Mouse (Mus musculus): Measurements from ENCODE around the gene Uvrag. TPM values are rescaled to one million over a fixed set of nuclear protein-coding genes. Genes with fewer than 3 reads are reported as not detected.

Gene Uvrag
- polyA plus RNA-seq, 1 experiment: 40.2 TPM

- no peak for TF ChIP-seq POLR2A (IDR thresholded peaks at IDR 0.05; ENCODE audit: low read depth, low read length)
- peaks cover 4% of the 10 kb centered on the region; the same call in 1 of the 2 replicates for H3K4me1 ChIP-seq (ENCODE audit: control insufficient read depth, insufficient read depth, low read length)
- no peak overlapping the region for H3K4me3 ChIP-seq (ENCODE audit: insufficient read depth, low read length)
- no peak overlapping the region for H3K27ac ChIP-seq (ENCODE audit: insufficient read depth, low read length)
These were observed 99.1 kb downstream of the Uvrag start for GRCm38 (mm10) chr7:99041818-99042217.

GRCm38 (mm10) chr7:99039912-99040311, 101.0 kb downstream of the Uvrag start:
- no peaks in the 10 kb centered on the region for H3K4me1 ChIP-seq (ENCODE audit: control insufficient read depth, insufficient read depth, low read length)
- no peak overlapping the region for H3K27ac ChIP-seq (ENCODE audit: insufficient read depth, low read length)
- no peak overlapping the region for H3K4me3 ChIP-seq (ENCODE audit: insufficient read depth, low read length)
- TF ChIP-seq POLR2A (IDR thresholded peaks at IDR 0.05; ENCODE audit: low read depth, low read length): no peak

GRCm38 (mm10) chr7:99036284-99036683, 104.7 kb downstream of the Uvrag start:
- no peak overlapping the region for H3K27ac ChIP-seq (ENCODE audit: insufficient read depth, low read length)
- no peak overlapping the region for H3K4me3 ChIP-seq (ENCODE audit: insufficient read depth, low read length)
- TF ChIP-seq CTCF (IDR thresholded peaks at IDR 0.05; ENCODE audit: borderline replicate concordance, insufficient read depth, low read length): no peak
- no peaks in the 10 kb centered on the region for H3K4me1 ChIP-seq (ENCODE audit: control insufficient read depth, insufficient read depth, low read length)

GRCm38 (mm10) chr7:99034909-99035308, 106.0 kb downstream of the Uvrag start:
- no peaks in the 10 kb centered on the region for H3K4me1 ChIP-seq (ENCODE audit: control insufficient read depth, insufficient read depth, low read length)
- H3K27ac ChIP-seq (ENCODE audit: insufficient read depth, low read length): no peak overlapping the region
- no peak for TF ChIP-seq CTCF (IDR thresholded peaks at IDR 0.05; ENCODE audit: borderline replicate concordance, insufficient read depth, low read length)
- no peak for TF ChIP-seq POLR2A (IDR thresholded peaks at IDR 0.05; ENCODE audit: low read depth, low read length)
- H3K4me3 ChIP-seq (ENCODE audit: insufficient read depth, low read length): no peak overlapping the region

GRCm38 (mm10) chr7:99033838-99034237, 107.1 kb downstream of the Uvrag start:
- no peak overlapping the region for H3K27ac ChIP-seq (ENCODE audit: insufficient read depth, low read length)
- no peaks in the 10 kb centered on the region; the same call in 1 of the 2 replicates for H3K4me1 ChIP-seq (ENCODE audit: control insufficient read depth, insufficient read depth, low read length)
- no peak overlapping the region for H3K4me3 ChIP-seq (ENCODE audit: insufficient read depth, low read length)
- TF ChIP-seq POLR2A (IDR thresholded peaks at IDR 0.05; ENCODE audit: low read depth, low read length): no peak
- TF ChIP-seq CTCF (IDR thresholded peaks at IDR 0.05; ENCODE audit: borderline replicate concordance, insufficient read depth, low read length): no peak

- no peak for TF ChIP-seq CTCF (IDR thresholded peaks at IDR 0.05; ENCODE audit: borderline replicate concordance, insufficient read depth, low read length)
- no peak for TF ChIP-seq POLR2A (IDR thresholded peaks at IDR 0.05; ENCODE audit: low read depth, low read length)
- H3K27ac ChIP-seq (ENCODE audit: insufficient read depth, low read length): no peak overlapping the region
- no peaks in the 10 kb centered on the region; the same call in 1 of the 2 replicates for H3K4me1 ChIP-seq (ENCODE audit: control insufficient read depth, insufficient read depth, low read length)
- H3K4me3 ChIP-seq (ENCODE audit: insufficient read depth, low read length): no peak overlapping the region
These were observed 107.6 kb downstream of the Uvrag start for GRCm38 (mm10) chr7:99033314-99033713.

GRCm38 (mm10) chr7:99032051-99032450, 108.9 kb downstream of the Uvrag start:
- Histone ChIP-seq H3K4me3 (ENCODE audit: insufficient read depth, low read length) (no peak overlapping the region), H3K27ac (ENCODE audit: insufficient read depth, low read length) (no peak overlapping the region), H3K4me1 (ENCODE audit: control insufficient read depth, insufficient read depth, low read length) (peaks cover 4% of the 10 kb centered on the region)
- TF ChIP-seq POLR2A (IDR thresholded peaks at IDR 0.05; ENCODE audit: low read depth, low read length) (no peak), CTCF (IDR thresholded peaks at IDR 0.05; ENCODE audit: borderline replicate concordance, insufficient read depth, low read length) (no peak)

GRCm38 (mm10) chr7:99028108-99028507, 112.8 kb downstream of the Uvrag start:
- H3K4me1 ChIP-seq (ENCODE audit: control insufficient read depth, insufficient read depth, low read length): peaks cover 5% of the 10 kb centered on the region
- TF ChIP-seq POLR2A (IDR thresholded peaks at IDR 0.05; ENCODE audit: low read depth, low read length): no peak
- TF ChIP-seq CTCF (IDR thresholded peaks at IDR 0.05; ENCODE audit: borderline replicate concordance, insufficient read depth, low read length): no peak
- H3K27ac ChIP-seq (ENCODE audit: insufficient read depth, low read length): no peak overlapping the region
- no peak overlapping the region for H3K4me3 ChIP-seq (ENCODE audit: insufficient read depth, low read length)

- TF ChIP-seq CTCF (IDR thresholded peaks at IDR 0.05; ENCODE audit: borderline replicate concordance, insufficient read depth, low read length): no peak
- no peak for TF ChIP-seq POLR2A (IDR thresholded peaks at IDR 0.05; ENCODE audit: low read depth, low read length)
- H3K4me1 ChIP-seq (ENCODE audit: control insufficient read depth, insufficient read depth, low read length): peaks cover 5% of the 10 kb centered on the region
- no peak overlapping the region for H3K4me3 ChIP-seq (ENCODE audit: insufficient read depth, low read length)
These were observed 113.8 kb downstream of the Uvrag start for GRCm38 (mm10) chr7:99027185-99027584.

GRCm38 (mm10) chr7:99025989-99026388, 115.0 kb downstream of the Uvrag start:
- TF ChIP-seq POLR2A (IDR thresholded peaks at IDR 0.05; ENCODE audit: low read depth, low read length) (no peak), CTCF (IDR thresholded peaks at IDR 0.05; ENCODE audit: borderline replicate concordance, insufficient read depth, low read length) (no peak)
- peaks cover 8% of the 10 kb centered on the region for H3K4me1 ChIP-seq (ENCODE audit: control insufficient read depth, insufficient read depth, low read length)
- no peak overlapping the region for H3K27ac ChIP-seq (ENCODE audit: insufficient read depth, low read length)
- H3K4me3 ChIP-seq (ENCODE audit: insufficient read depth, low read length): no peak overlapping the region

More at GRCm38 (mm10) chr7:99027185-99027584, 113.8 kb downstream of the Uvrag start:
- no peak overlapping the region for H3K27ac ChIP-seq (ENCODE audit: insufficient read depth, low read length)

GRCm38 (mm10) chr7:99025265-99025664, 115.7 kb downstream of the Uvrag start:
- H3K4me3 ChIP-seq (ENCODE audit: insufficient read depth, low read length): no peak overlapping the region
- H3K4me1 ChIP-seq (ENCODE audit: control insufficient read depth, insufficient read depth, low read length): peaks cover 14% of the 10 kb centered on the region
- H3K27ac ChIP-seq (ENCODE audit: insufficient read depth, low read length): no peak overlapping the region
- TF ChIP-seq POLR2A (IDR thresholded peaks at IDR 0.05; ENCODE audit: low read depth, low read length): no peak
- TF ChIP-seq CTCF (IDR thresholded peaks at IDR 0.05; ENCODE audit: borderline replicate concordance, insufficient read depth, low read length): no peak
